Mouse (Mus musculus) kidney, embryonic 14.5 days (tissue): Measurements from ENCODE around the gene Insc. TPM values are rescaled to one million over a fixed set of nuclear protein-coding genes. Genes with fewer than 3 reads are reported as not detected.

Experiments used
- ATAC-seq: fragments of 200-750 bp; cut with Nextera tagmentation; 2 replicates; pipeline ENCODE4 v1.8.0; 2017; ENCODE audit warnings: moderate number of reproducible peaks, mild to moderate bottlenecking, moderate TSS enrichment, moderate library complexity; ENCODE audit not compliant: low FRiP score, low TSS enrichment
- H3K27ac ChIP-seq: fragments of 300-500 bp; sonication (generic); 2 replicates; pipeline ENCODE4 v1.5.1; 2014; ENCODE audit warnings: low read depth, mild to moderate bottlenecking, low read length, moderate library complexity, mixed read lengths
- H3K27me3 ChIP-seq: fragments of 300-500 bp; sonication (generic); 2 replicates; pipeline ENCODE4 v1.6.1; 2014; ENCODE audit warnings: mild to moderate bottlenecking, low read length; ENCODE audit not compliant: control insufficient read depth, insufficient read depth
- H3K36me3 ChIP-seq: fragments of 300-500 bp; sonication (generic); 2 replicates; pipeline ENCODE4 v1.6.1; 2014; ENCODE audit warnings: low read length, mixed read lengths; ENCODE audit not compliant: control insufficient read depth, insufficient read depth
- H3K4me1 ChIP-seq: fragments of 300-500 bp; sonication (generic); 2 replicates; pipeline ENCODE4 v1.6.1; 2014; ENCODE audit warnings: low read length, mixed read lengths; ENCODE audit not compliant: control insufficient read depth, insufficient read depth
- H3K4me2 ChIP-seq: fragments of 300-500 bp; sonication (generic); replicated peaks from 2 replicates; pipeline ENCODE4 v1.6.1; 2014; ENCODE audit warnings: low read depth, mild to moderate bottlenecking, low read length
- H3K4me3 ChIP-seq: fragments of 300-500 bp; sonication (generic); 2 replicates; pipeline ENCODE4 v1.5.1; 2014; ENCODE audit warnings: mild to moderate bottlenecking, low read length
- H3K9ac ChIP-seq: fragments of 300-500 bp; sonication (generic); 2 replicates; pipeline ENCODE4 v1.6.1; 2014; ENCODE audit warnings: low read depth, mild to moderate bottlenecking, low read length, moderate library complexity
- H3K9me3 ChIP-seq: fragments of 300-500 bp; sonication (generic); 2 replicates; pipeline ENCODE4 v1.6.1; 2016; ENCODE audit warnings: low read length; ENCODE audit not compliant: control insufficient read depth
- WGBS: fragments of 180-500 bp; shearing (Covaris S2); extraction: QIAGEN DNeasy Blood & Tissue Kit; methylation state at CpG from one replicate; pipeline ENCODE4 v1.1.7; 2014; 5-methylcytosine and 5-hydroxymethylcytosine counted together
- polyA plus RNA-seq: library from polyadenylated mRNA; unstranded; fragments of >200 nt; fragmentation: Nextera tagmentation; extraction: Ambion mirVana; gene quantifications from 2 replicates; pipeline ENCODE4 v1.2.1, GENCODE M21; 2014

The Insc gene
- polyA plus RNA-seq, 1 experiment from 2014 or later, result 1.6 TPM

GRCm38 (mm10) chr7:114896966-114897697 is 153.6 kb downstream of the Insc start:
- no peaks in the 10 kb centered on the region for H3K36me3 ChIP-seq
- no peaks in the 10 kb centered on the region for H3K4me1 ChIP-seq
- no peak overlapping the region for H3K4me3 ChIP-seq
- no peak overlapping the region for H3K9ac ChIP-seq
- H3K27me3 ChIP-seq, result no peaks in the 10 kb centered on the region
- H3K9me3 ChIP-seq, result no peaks in the 10 kb centered on the region
- no peak overlapping the region for H3K27ac ChIP-seq
- no peak overlapping the region for H3K4me2 ChIP-seq
- ATAC-seq, result no peak
- 89% methylated on average over 15 of the region's 15 CpGs for WGBS

Other genes starting within 250 kb of the Insc start
- gene Cyp2r1, start 180.7 kb upstream of the Insc start, polyA plus RNA-seq, result 1.9 and 2.1 TPM in 2 replicates
- gene Calca, start 107.3 kb upstream of the Insc start, polyA plus RNA-seq, result 0.31 and 1.5 TPM in 2 replicates
- gene Calcb, start 25.1 kb upstream of the Insc start, polyA plus RNA-seq, result not detected in 2 replicates